Mouse (Mus musculus) MEL (cell line): ENCODE measurements around the gene Poln. TPM values are rescaled to one million over a fixed set of nuclear protein-coding genes. Genes with fewer than 3 reads are reported as not detected.

Experiments used
- DNase-seq: peaks from one replicate; pipeline ENCODE4 v3.0.0; 2011; ENCODE audit warnings: low read depth, low spot score
- H3K27ac ChIP-seq: 2 replicates; pipeline ENCODE4 v1.5.1; 2012; ENCODE audit warnings: low read depth, mild to moderate bottlenecking, control low read depth, low read length, moderate library complexity; ENCODE audit not compliant: control insufficient read depth
- H3K27me3 ChIP-seq, 2 experiments: fragments of 150-350 bp in 1 of 2; sonication (generic) in 1 of 2; 2 replicates each; pipeline ENCODE4 v1.6.1; 2012; ENCODE audit warnings: low read length in 2 of 2, mild to moderate bottlenecking in 2 of 2, improper control_type of control experiment in 1 of 2, moderate library complexity in 1 of 2; ENCODE audit not compliant: insufficient read depth in 2 of 2, control insufficient read depth in 1 of 2
- H3K36me3 ChIP-seq, 2 experiments: 2 replicates each; pipeline ENCODE4 v1.6.1; 2012 to 2014; ENCODE audit warnings: low read length in 2 of 2, improper control_type of control experiment in 1 of 2, inconsistent platforms in 1 of 2, mild to moderate bottlenecking in 1 of 2; ENCODE audit not compliant: insufficient read depth in 2 of 2, control insufficient read depth in 1 of 2
- H3K4me1 ChIP-seq, 2 experiments: fragments of 150-350 bp in 1 of 2; sonication (generic) in 1 of 2; 2 replicates each; pipeline ENCODE4 v1.6.1; 2012; ENCODE audit warnings: low read length in 2 of 2, improper control_type of control experiment in 1 of 2, mild to moderate bottlenecking in 1 of 2; ENCODE audit not compliant: insufficient read depth in 2 of 2, control insufficient read depth in 1 of 2
- H3K4me3 ChIP-seq, 2 experiments: fragments of 150-350 bp in 1 of 2; sonication (generic) in 1 of 2; 2 replicates each; pipeline ENCODE4 v1.5.1; 2012; ENCODE audit warnings: low read depth in 2 of 2, low read length in 2 of 2, mild to moderate bottlenecking in 2 of 2, moderate library complexity in 2 of 2, control low read depth in 1 of 2, improper control_type of control experiment in 1 of 2; ENCODE audit not compliant: control insufficient read depth in 1 of 2, insufficient read depth in 1 of 2
- H3K79me2 ChIP-seq: 2 replicates; pipeline ENCODE4 v1.6.1; 2012; ENCODE audit warnings: mild to moderate bottlenecking, low read length, moderate library complexity; ENCODE audit not compliant: control insufficient read depth, poor library complexity, insufficient read depth
- H3K9ac ChIP-seq: 2 replicates; pipeline ENCODE4 v1.6.1; 2012; ENCODE audit warnings: low read depth, mild to moderate bottlenecking, control low read depth, low read length, moderate library complexity; ENCODE audit not compliant: control insufficient read depth, poor library complexity, severe bottlenecking
- H3K9me3 ChIP-seq: fragments of 150-350 bp; sonication (generic); replicated peaks from 2 replicates; pipeline ENCODE4 v1.6.1; 2012; ENCODE audit warnings: mild to moderate bottlenecking, low read length, improper control_type of control experiment, moderate library complexity; ENCODE audit not compliant: insufficient read depth
- CHD2 ChIP-seq: IDR thresholded peaks from 2 replicates; pipeline ENCODE4 v1.6.1; 2011; ENCODE audit warnings: low read length, improper control_type of control experiment
- CTCF ChIP-seq, 3 experiments: IDR thresholded peaks in 2 of 3; conservative IDR thresholded peaks in 1 of 3; 2 replicates each; pipeline ENCODE4 v1.5.1; 2011 to 2012; ENCODE audit warnings: low read length in 3 of 3, low read depth in 2 of 3, mild to moderate bottlenecking in 2 of 3, improper control_type of control experiment in 1 of 3, inconsistent platforms in 1 of 3, mixed read lengths in 1 of 3, moderate library complexity in 1 of 3; ENCODE audit not compliant: control insufficient read depth in 1 of 3, insufficient read depth in 1 of 3, poor library complexity in 1 of 3, severe bottlenecking in 1 of 3
- E2F4 ChIP-seq: IDR thresholded peaks from 2 replicates; pipeline ENCODE4 v1.6.1; 2011; ENCODE audit warnings: low read depth, low read length, improper control_type of control experiment, borderline replicate concordance
- EP300 ChIP-seq, 2 experiments: IDR thresholded peaks; 2 replicates each; pipeline ENCODE4 v1.6.1; 2011; ENCODE audit warnings: improper control_type of control experiment in 2 of 2, low read length in 2 of 2, low read depth in 1 of 2, mild to moderate bottlenecking in 1 of 2
- ETS1 ChIP-seq: IDR thresholded peaks from 2 replicates; pipeline ENCODE4 v1.6.1; 2012; ENCODE audit warnings: low read depth, mild to moderate bottlenecking, inconsistent platforms, low read length, improper control_type of control experiment, moderate library complexity
- HCFC1 ChIP-seq: IDR thresholded peaks from 2 replicates; pipeline ENCODE4 v1.6.1; 2012; ENCODE audit warnings: low read depth, mild to moderate bottlenecking, inconsistent platforms, low read length, improper control_type of control experiment, moderate library complexity
- MAZ ChIP-seq: IDR thresholded peaks from 2 replicates; pipeline ENCODE4 v1.6.1; 2012; ENCODE audit warnings: low read depth, mild to moderate bottlenecking, inconsistent platforms, low read length, improper control_type of control experiment
- MXI1 ChIP-seq: IDR thresholded peaks from 2 replicates; pipeline ENCODE4 v1.6.1; 2011; ENCODE audit warnings: mild to moderate bottlenecking, low read depth, low read length, improper control_type of control experiment
- MYB ChIP-seq: IDR thresholded peaks from 2 replicates; pipeline ENCODE4 v1.6.1; 2011; ENCODE audit warnings: mild to moderate bottlenecking, low read depth, low read length, improper control_type of control experiment
- MYC ChIP-seq: IDR thresholded peaks from 2 replicates; pipeline ENCODE4 v1.6.1; 2011; ENCODE audit warnings: low read depth, mild to moderate bottlenecking, low read length, improper control_type of control experiment, moderate library complexity
- NRF1 ChIP-seq: IDR thresholded peaks from 2 replicates; pipeline ENCODE4 v1.6.1; 2014; ENCODE audit warnings: low read depth, mild to moderate bottlenecking, inconsistent platforms, low read length, improper control_type of control experiment, moderate library complexity; ENCODE audit not compliant: poor library complexity, insufficient read depth, severe bottlenecking
- POLR2AphosphoS5 ChIP-seq: IDR thresholded peaks from 2 replicates; pipeline ENCODE4 v1.6.1; 2012; ENCODE audit warnings: low read depth, borderline replicate concordance, mild to moderate bottlenecking, inconsistent platforms, low read length, moderate library complexity, mixed read lengths
- RCOR1 ChIP-seq: IDR thresholded peaks from 2 replicates; pipeline ENCODE4 v1.6.1; 2012; ENCODE audit warnings: low read depth, mild to moderate bottlenecking, inconsistent platforms, low read length, improper control_type of control experiment
- SIN3A ChIP-seq: IDR thresholded peaks from 2 replicates; pipeline ENCODE4 v1.6.1; 2012; ENCODE audit warnings: low read length, improper control_type of control experiment, inconsistent platforms
- TAL1 ChIP-seq: IDR thresholded peaks from 2 replicates; pipeline ENCODE4 v1.6.1; 2012; ENCODE audit warnings: mild to moderate bottlenecking, inconsistent platforms, low read length, moderate library complexity, mixed read lengths
- TBP ChIP-seq: IDR thresholded peaks from 2 replicates; pipeline ENCODE4 v1.8.0; 2011; ENCODE audit warnings: low read depth, low read length, improper control_type of control experiment
- UBTF ChIP-seq: IDR thresholded peaks from 2 replicates; pipeline ENCODE4 v1.6.1; 2012; ENCODE audit warnings: low read depth, mild to moderate bottlenecking, inconsistent platforms, low read length, improper control_type of control experiment, moderate library complexity, borderline replicate concordance; ENCODE audit not compliant: insufficient read depth
- USF1 ChIP-seq: IDR thresholded peaks from 2 replicates; pipeline ENCODE4 v1.6.1; 2014; ENCODE audit warnings: low read depth, mild to moderate bottlenecking, inconsistent platforms, low read length, improper control_type of control experiment, moderate library complexity
- USF2 ChIP-seq, 2 experiments: IDR thresholded peaks; 2 replicates each; pipeline ENCODE4 v1.6.1; 2011 to 2012; ENCODE audit warnings: improper control_type of control experiment in 2 of 2, low read length in 2 of 2, borderline replicate concordance in 1 of 2, inconsistent platforms in 1 of 2, low read depth in 1 of 2, mild to moderate bottlenecking in 1 of 2; ENCODE audit not compliant: insufficient read depth in 1 of 2
- ZC3H11A ChIP-seq: IDR thresholded peaks from 2 replicates; pipeline ENCODE4 v1.6.1; 2012; ENCODE audit warnings: low read depth, mild to moderate bottlenecking, inconsistent platforms, low read length, improper control_type of control experiment
- ZKSCAN1 ChIP-seq: IDR thresholded peaks from 2 replicates; pipeline ENCODE4 v1.6.1; 2012; ENCODE audit warnings: low read depth, mild to moderate bottlenecking, inconsistent platforms, low read length, improper control_type of control experiment, moderate library complexity
- ZNF384 ChIP-seq: IDR thresholded peaks from 2 replicates; pipeline ENCODE4 v1.6.1; 2012; ENCODE audit warnings: low read depth, mild to moderate bottlenecking, inconsistent platforms, low read length, improper control_type of control experiment
- polyA plus RNA-seq, 2 experiments: library from polyadenylated mRNA; stranded (reverse) in 1 of 2; unstranded in 1 of 2; fragments of >175 nt in 1 of 2; fragments of >200 nt in 1 of 2; gene quantifications; 2 replicates each; pipeline versions ENCODE4 v1.2.1 to v1.2.4; 2012; ENCODE audit warnings: low replicate concordance in 2 of 2, low read depth in 1 of 2; ENCODE audit not compliant: insufficient read length in 2 of 2, insufficient read depth in 1 of 2, missing spikeins in 1 of 2
- total RNA-seq: library from RNA; depleted of rRNA; stranded (reverse); fragments of 300-350 nt; gene quantifications from 2 replicates; pipeline ENCODE4 v1.2.3, GENCODE M21; 2012

Gene Poln
- total and polyA plus RNA-seq, 3 experiments: 0.50 to 1.0 TPM; not detected in 1

GRCm38 (mm10) chr5:34032520-34032919 is 136.7 kb downstream of the Poln start:
- DNase-seq: no peak
- no peak for TF ChIP-seq HCFC1
- no peak for TF ChIP-seq ZKSCAN1
- TF ChIP-seq TBP: no peak
- TF ChIP-seq RCOR1: no peak
- no peak for TF ChIP-seq SIN3A
- no peak for TF ChIP-seq USF1
- no peak for TF ChIP-seq NRF1
- TF ChIP-seq ETS1: no peak
- no peak for TF ChIP-seq TAL1
- no peak for TF ChIP-seq MXI1
- TF ChIP-seq MAZ: no peak
- TF ChIP-seq ZNF384: no peak
- TF ChIP-seq USF2 (IDR thresholded peaks at IDR 0.05; ENCODE audit: borderline replicate concordance in 1 of 2, insufficient read depth in 1 of 2, low read depth in 1 of 2, low read length in 2 of 2): no peak
- no peak for TF ChIP-seq CTCF (IDR thresholded peaks at IDR 0.05 in 2 of 3, conservative IDR thresholded peaks at IDR 0.05 in 1 of 3; ENCODE audit: control insufficient read depth in 1 of 3, insufficient read depth in 1 of 3, low read depth in 2 of 3, low read length in 3 of 3, poor library complexity in 1 of 3, severe bottlenecking in 1 of 3)
- no peak for TF ChIP-seq CHD2
- TF ChIP-seq MYC: no peak
- TF ChIP-seq UBTF: no peak
- no peak for TF ChIP-seq MYB
- no peak for TF ChIP-seq EP300 (IDR thresholded peaks at IDR 0.05; ENCODE audit: low read depth in 1 of 2, low read length in 2 of 2)
- Histone ChIP-seq H3K4me1 (no peaks in the 10 kb centered on the region), H3K36me3 (no peaks in the 10 kb centered on the region), H3K9me3 (no peaks in the 10 kb centered on the region), H3K79me2 (no peaks in the 10 kb centered on the region), H3K27ac (no peak overlapping the region), H3K4me3 (no peak overlapping the region), H3K27me3 (no peaks in the 10 kb centered on the region), H3K9ac (no peak overlapping the region)

- TF ChIP-seq USF1 (no peak), POLR2AphosphoS5 (no peak), CHD2 (no peak), ZNF384 (no peak), E2F4 (no peak), ZC3H11A (no peak)
- no peak for DNase-seq
- H3K9ac ChIP-seq: no peak overlapping the region
- no peaks in the 10 kb centered on the region for H3K79me2 ChIP-seq
- no peaks in the 10 kb centered on the region for H3K36me3 ChIP-seq
- no peak overlapping the region for H3K27ac ChIP-seq
- H3K4me1 ChIP-seq: no peaks in the 10 kb centered on the region
- no peaks in the 10 kb centered on the region for H3K27me3 ChIP-seq
- no peak overlapping the region for H3K4me3 ChIP-seq
- no peaks in the 10 kb centered on the region for H3K9me3 ChIP-seq
Observed at GRCm38 (mm10) chr5:34031022-34031421, 138.2 kb downstream of the Poln start.
